Mouse (Mus musculus): ENCODE measurements around the gene Scn7a. TPM values are rescaled to one million over a fixed set of nuclear protein-coding genes. Genes with fewer than 3 reads are reported as not detected.

Gene Scn7a
- polyA plus RNA-seq, 1 experiment, result 0.65 TPM

GRCm38 (mm10) chr2:66728002-66728401 is 56.7 kb downstream of the Scn7a start:
- Histone ChIP-seq H3K4me2 (ENCODE audit: low read depth) (no peak overlapping the region), H3K36me3 (ENCODE audit: control insufficient read depth, insufficient read depth) (no peaks in the 10 kb centered on the region), H3ac (ENCODE audit: control insufficient read depth, insufficient read length) (no peak overlapping the region), H3K79me2 (ENCODE audit: control insufficient read depth, insufficient read depth) (no peaks in the 10 kb centered on the region), H3K27me3 (ENCODE audit: control insufficient read depth, insufficient read depth, insufficient read length) (no peaks in the 10 kb centered on the region), H3K4me3 (no peak overlapping the region)
- TF ChIP-seq MAX (IDR thresholded peaks at IDR 0.05; ENCODE audit: low read depth), result no peak
- no peak for TF ChIP-seq CEBPB (IDR thresholded peaks at IDR 0.05; ENCODE audit: insufficient read depth, poor library complexity, severe bottlenecking)
- TF ChIP-seq MYOD1 (IDR thresholded peaks at IDR 0.05; ENCODE audit: control insufficient read depth in 1 of 3, insufficient read length in 2 of 3, low read depth in 2 of 3), result no peak
- TF ChIP-seq MYOG (IDR thresholded peaks at IDR 0.05; ENCODE audit: control insufficient read depth in 1 of 3, insufficient read depth in 1 of 3, insufficient read length in 2 of 3, low read depth in 2 of 3), result no peak
- TF ChIP-seq SRF (IDR thresholded peaks at IDR 0.05; ENCODE audit: control insufficient read depth, insufficient read length, low read depth), result no peak
- no peak for TF ChIP-seq TCF12 (IDR thresholded peaks at IDR 0.05; ENCODE audit: insufficient read depth, poor library complexity, severe bottlenecking)
- TF ChIP-seq POLR2AphosphoS2 (IDR thresholded peaks at IDR 0.05; ENCODE audit: insufficient read length, low read depth), result no peak
- no peak for TF ChIP-seq REST (IDR thresholded peaks at IDR 0.05; ENCODE audit: insufficient read depth, insufficient read length)
- no peak for TF ChIP-seq E2F4 (IDR thresholded peaks at IDR 0.05; ENCODE audit: insufficient read depth)
- TF ChIP-seq POLR2A (IDR thresholded peaks at IDR 0.05; ENCODE audit: insufficient read length, low read depth), result no peak
- TF ChIP-seq TCF3 (IDR thresholded peaks at IDR 0.05; ENCODE audit: insufficient read length, low read depth), result no peak
- no peak for TF ChIP-seq USF1 (IDR thresholded peaks at IDR 0.05; ENCODE audit: low read depth)

DNA sequence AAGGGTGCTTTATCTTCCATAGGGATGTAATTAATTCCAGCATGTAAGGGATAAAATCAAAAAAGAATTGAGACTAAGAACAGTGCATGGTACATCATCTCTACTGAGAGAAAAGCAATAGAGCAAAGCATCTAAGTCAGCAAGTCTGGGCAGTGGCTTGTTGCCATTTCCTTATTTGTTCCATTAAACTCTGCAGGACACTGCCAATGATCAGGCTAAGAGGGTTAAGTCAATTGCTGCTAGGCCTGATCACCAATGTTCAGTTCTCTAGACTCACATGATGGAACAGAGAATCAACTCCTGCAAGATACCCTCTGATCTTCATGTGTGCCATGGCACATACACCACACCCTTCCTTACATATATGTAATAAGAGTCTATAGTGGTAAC is 57.1 kb downstream of the Scn7a start:
- Histone ChIP-seq H3K36me3 (ENCODE audit: control insufficient read depth, insufficient read depth) (no peaks in the 10 kb centered on the region), H3K4me3 (no peak overlapping the region), H3ac (ENCODE audit: control insufficient read depth, insufficient read length) (no peak overlapping the region), H3K79me2 (ENCODE audit: control insufficient read depth, insufficient read depth) (no peaks in the 10 kb centered on the region), H3K27me3 (ENCODE audit: control insufficient read depth, insufficient read depth, insufficient read length) (no peaks in the 10 kb centered on the region), H3K4me2 (ENCODE audit: low read depth) (no peak overlapping the region)
- TF ChIP-seq MYOD1 (IDR thresholded peaks at IDR 0.05; ENCODE audit: control insufficient read depth in 1 of 3, insufficient read length in 2 of 3, low read depth in 2 of 3), result no peak

DNA sequence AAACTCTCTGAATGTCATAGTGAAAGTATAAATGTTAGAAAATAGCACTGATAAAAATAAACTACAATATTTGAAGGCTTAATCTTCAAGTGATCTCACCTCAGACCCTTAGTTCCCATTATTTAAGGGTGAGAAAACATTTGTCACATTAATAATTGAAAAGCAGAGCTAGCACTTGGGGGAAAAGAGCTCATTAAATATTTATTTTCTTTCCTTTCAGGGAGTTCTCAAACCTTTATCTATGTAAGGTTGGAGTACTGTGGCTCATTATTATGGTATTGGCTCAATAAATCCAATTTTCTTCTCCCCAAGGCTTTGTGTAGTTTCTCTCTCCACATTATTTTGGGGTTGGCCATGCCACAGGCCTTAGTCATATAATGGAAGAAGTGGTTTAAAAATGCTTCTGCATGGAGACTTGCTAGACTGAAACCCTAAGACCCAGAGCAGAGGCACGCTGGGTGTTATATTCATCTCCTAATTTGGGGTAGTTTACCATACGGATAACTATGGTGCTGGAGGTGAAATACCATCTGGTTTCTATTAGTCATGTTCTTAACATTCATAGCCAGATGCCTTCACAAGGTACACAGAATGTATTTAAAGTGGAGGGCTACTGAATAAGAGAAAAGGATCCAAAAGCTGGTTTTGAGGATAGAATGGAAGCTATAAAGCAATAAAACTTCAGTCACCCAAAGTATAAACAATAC is 57.7 kb downstream of the Scn7a start:
- TF ChIP-seq E2F4 (IDR thresholded peaks at IDR 0.05; ENCODE audit: insufficient read depth), result no peak
- TF ChIP-seq TCF12 (IDR thresholded peaks at IDR 0.05; ENCODE audit: insufficient read depth, poor library complexity, severe bottlenecking), result no peak
- no peak for TF ChIP-seq CEBPB (IDR thresholded peaks at IDR 0.05; ENCODE audit: insufficient read depth, poor library complexity, severe bottlenecking)
- TF ChIP-seq MYOG (IDR thresholded peaks at IDR 0.05; ENCODE audit: control insufficient read depth in 1 of 3, insufficient read depth in 1 of 3, insufficient read length in 2 of 3, low read depth in 2 of 3), result no peak
- no peak for TF ChIP-seq TCF3 (IDR thresholded peaks at IDR 0.05; ENCODE audit: insufficient read length, low read depth)
- TF ChIP-seq MAX (IDR thresholded peaks at IDR 0.05; ENCODE audit: low read depth), result no peak
- no peak for TF ChIP-seq USF1 (IDR thresholded peaks at IDR 0.05; ENCODE audit: low read depth)
- no peak for TF ChIP-seq SRF (IDR thresholded peaks at IDR 0.05; ENCODE audit: control insufficient read depth, insufficient read length, low read depth)
- TF ChIP-seq POLR2AphosphoS2 (IDR thresholded peaks at IDR 0.05; ENCODE audit: insufficient read length, low read depth), result no peak
- TF ChIP-seq POLR2A (IDR thresholded peaks at IDR 0.05; ENCODE audit: insufficient read length, low read depth), result no peak
- Histone ChIP-seq H3K27me3 (ENCODE audit: control insufficient read depth, insufficient read depth, insufficient read length) (no peaks in the 10 kb centered on the region), H3K79me2 (ENCODE audit: control insufficient read depth, insufficient read depth) (no peaks in the 10 kb centered on the region)

DNA sequence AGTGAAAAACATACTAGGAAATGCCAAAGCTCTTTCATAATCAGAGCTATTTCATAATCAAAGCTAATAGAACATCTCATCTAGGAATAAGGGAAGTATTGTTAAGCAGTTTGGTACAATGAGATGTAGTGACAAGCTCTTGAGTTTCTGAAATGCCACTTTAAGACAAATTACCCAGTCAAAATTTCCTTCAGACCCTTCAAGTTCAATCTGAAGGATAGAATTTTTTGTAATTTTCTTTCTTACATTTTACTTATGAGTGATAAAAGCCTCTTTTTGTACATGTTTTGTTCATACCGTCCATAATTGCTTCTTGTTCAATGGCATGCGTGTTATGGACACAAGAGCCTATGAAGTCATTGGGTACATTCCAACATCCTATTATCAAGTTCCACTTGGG is 72.6 kb downstream of the Scn7a start:
- Histone ChIP-seq H3K79me2 (ENCODE audit: control insufficient read depth, insufficient read depth) (no peaks in the 10 kb centered on the region), H3K4me2 (ENCODE audit: low read depth) (no peak overlapping the region), H3ac (ENCODE audit: control insufficient read depth, insufficient read length) (no peak overlapping the region), H3K4me3 (no peak overlapping the region), H3K36me3 (ENCODE audit: control insufficient read depth, insufficient read depth) (no peaks in the 10 kb centered on the region), H3K27me3 (ENCODE audit: control insufficient read depth, insufficient read depth, insufficient read length) (no peaks in the 10 kb centered on the region)
- no peak for TF ChIP-seq TCF3 (IDR thresholded peaks at IDR 0.05; ENCODE audit: insufficient read length, low read depth)
- no peak for TF ChIP-seq MAX (IDR thresholded peaks at IDR 0.05; ENCODE audit: low read depth)
- no peak for TF ChIP-seq REST (IDR thresholded peaks at IDR 0.05; ENCODE audit: insufficient read depth, insufficient read length)
- no peak for TF ChIP-seq MYOD1 (IDR thresholded peaks at IDR 0.05; ENCODE audit: control insufficient read depth in 1 of 3, insufficient read length in 2 of 3, low read depth in 2 of 3)
- no peak for TF ChIP-seq SRF (IDR thresholded peaks at IDR 0.05; ENCODE audit: control insufficient read depth, insufficient read length, low read depth)
- no peak for TF ChIP-seq MYOG (IDR thresholded peaks at IDR 0.05; ENCODE audit: control insufficient read depth in 1 of 3, insufficient read depth in 1 of 3, insufficient read length in 2 of 3, low read depth in 2 of 3)
- TF ChIP-seq POLR2A (IDR thresholded peaks at IDR 0.05; ENCODE audit: insufficient read length, low read depth), result no peak
- no peak for TF ChIP-seq E2F4 (IDR thresholded peaks at IDR 0.05; ENCODE audit: insufficient read depth)
- no peak for TF ChIP-seq CEBPB (IDR thresholded peaks at IDR 0.05; ENCODE audit: insufficient read depth, poor library complexity, severe bottlenecking)
- TF ChIP-seq USF1 (IDR thresholded peaks at IDR 0.05; ENCODE audit: low read depth), result no peak
- TF ChIP-seq POLR2AphosphoS2 (IDR thresholded peaks at IDR 0.05; ENCODE audit: insufficient read length, low read depth), result no peak
- no peak for TF ChIP-seq TCF12 (IDR thresholded peaks at IDR 0.05; ENCODE audit: insufficient read depth, poor library complexity, severe bottlenecking)

More for the DNA sequence above, 57.7 kb downstream of the Scn7a start:
- no peak overlapping the region for H3K4me3 ChIP-seq
- no peak overlapping the region for H3K4me2 ChIP-seq (ENCODE audit: low read depth)
- H3ac ChIP-seq (ENCODE audit: control insufficient read depth, insufficient read length), result no peak overlapping the region
- no peaks in the 10 kb centered on the region for H3K36me3 ChIP-seq (ENCODE audit: control insufficient read depth, insufficient read depth)

DNA sequence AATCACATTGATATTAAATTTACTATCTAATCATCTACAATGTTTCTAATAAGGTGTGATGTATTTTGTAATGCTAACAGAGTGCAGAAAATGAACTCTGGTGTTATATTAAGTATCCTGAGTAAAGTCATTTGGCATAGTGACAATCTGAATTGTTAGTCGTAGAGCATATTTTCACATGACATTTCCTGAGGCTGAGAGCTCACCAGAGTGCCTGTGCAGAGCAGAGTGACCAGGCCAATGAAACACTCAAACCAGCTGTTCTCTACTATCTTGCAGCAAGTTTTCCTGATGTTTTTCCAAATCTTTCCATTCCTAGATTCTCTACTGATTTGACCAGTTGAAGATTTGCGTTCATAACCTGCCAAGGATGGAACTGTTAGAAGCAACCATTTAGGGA is 92.4 kb downstream of the Scn7a start:
- no peak overlapping the region for H3K4me2 ChIP-seq (ENCODE audit: low read depth)
- H3K4me3 ChIP-seq, result no peak overlapping the region
- H3K79me2 ChIP-seq (ENCODE audit: control insufficient read depth, insufficient read depth), result no peaks in the 10 kb centered on the region
- no peaks in the 10 kb centered on the region for H3K36me3 ChIP-seq (ENCODE audit: control insufficient read depth, insufficient read depth)
- H3ac ChIP-seq (ENCODE audit: control insufficient read depth, insufficient read length), result no peak overlapping the region
- TF ChIP-seq TCF12 (IDR thresholded peaks at IDR 0.05; ENCODE audit: insufficient read depth, poor library complexity, severe bottlenecking) (no peak), USF1 (IDR thresholded peaks at IDR 0.05; ENCODE audit: low read depth) (no peak), MAX (IDR thresholded peaks at IDR 0.05; ENCODE audit: low read depth) (no peak), CEBPB (IDR thresholded peaks at IDR 0.05; ENCODE audit: insufficient read depth, poor library complexity, severe bottlenecking) (no peak), E2F4 (IDR thresholded peaks at IDR 0.05; ENCODE audit: insufficient read depth) (no peak), MYOG (IDR thresholded peaks at IDR 0.05; ENCODE audit: control insufficient read depth in 1 of 3, insufficient read depth in 1 of 3, insufficient read length in 2 of 3, low read depth in 2 of 3) (no peak), TCF3 (IDR thresholded peaks at IDR 0.05; ENCODE audit: insufficient read length, low read depth) (no peak), POLR2AphosphoS2 (IDR thresholded peaks at IDR 0.05; ENCODE audit: insufficient read length, low read depth) (no peak), POLR2A (IDR thresholded peaks at IDR 0.05; ENCODE audit: insufficient read length, low read depth) (no peak), SRF (IDR thresholded peaks at IDR 0.05; ENCODE audit: control insufficient read depth, insufficient read length, low read depth) (no peak), REST (IDR thresholded peaks at IDR 0.05; ENCODE audit: insufficient read depth, insufficient read length) (no peak), MYOD1 (IDR thresholded peaks at IDR 0.05; ENCODE audit: control insufficient read depth in 1 of 3, insufficient read length in 2 of 3, low read depth in 2 of 3) (no peak)
- H3K27me3 ChIP-seq (ENCODE audit: control insufficient read depth, insufficient read depth, insufficient read length), result no peaks in the 10 kb centered on the region
